In genomic region chr1:40879051-40879450, GRCm38 (mm10) we compare ENCODE assay signal across 9 mouse cellular contexts.
DNase-seq lines count a peak whose midpoint lies in the region; ATAC-seq lines count a peak whose summit lies in the region.
"Had no signal": no experiment of that assay in that cellular context is flagged by ENCODE, and none has a peak within 500 bp of the region (broad histone marks: within the 10 kb centered on the region; RNA-seq: fewer than 3 reads in every experiment).

No protein-coding gene starts in this region.

- H3K36me3 ChIP-seq in embryonic facial prominence, embryonic 10.5 days (replicated peaks) = no peaks in the 10 kb centered on the region
- no peaks in the 10 kb centered on the region for H3K36me3 ChIP-seq in limb, embryonic 10.5 days

- no peaks in the 10 kb centered on the region for H3K9me3 ChIP-seq in embryonic facial prominence, embryonic 10.5 days
- no peaks in the 10 kb centered on the region for H3K9me3 ChIP-seq in limb, embryonic 10.5 days (replicated peaks)

- ATAC-seq in cerebellum, adult (ENCODE audit: insufficient number of reproducible peaks, low FRiP score, low TSS enrichment) = no peak
- ATAC-seq in inflammation-experienced regulatory T-cells, adult 6 months = no peak

- no peak overlapping the region for H3K4me3 ChIP-seq in embryonic facial prominence, embryonic 10.5 days
- no peak overlapping the region for H3K4me3 ChIP-seq in limb, embryonic 10.5 days

- DNase-seq in cerebellum, adult 11 months = peak; percentile 4
- peak; percentile 72 for DNase-seq in testis, postnatal 10 days (ENCODE audit: low spot score)
- DNase-seq in testis, postnatal 14 days (ENCODE audit: low spot score) = no peak
- DNase-seq in embryonic facial prominence, embryonic 10.5 days (ENCODE audit: low spot score) = peak; percentile 69
- peak; percentile 28 to 74 for DNase-seq in kidney, adult 8-10 months
- DNase-seq in limb, embryonic 10.5 days (ENCODE audit: low spot score) = peak; percentile 73

- no peak overlapping the region for H3K27ac ChIP-seq in embryonic facial prominence, embryonic 10.5 days (replicated peaks)
- H3K27ac ChIP-seq in limb, embryonic 10.5 days = no peak overlapping the region
- H3K27ac ChIP-seq: macrophage had no signal

- WGBS in embryonic facial prominence, embryonic 10.5 days = 21% methylated on average over 9 of the region's 9 CpGs
- 18% methylated on average over 9 of the region's 9 CpGs for WGBS in limb, embryonic 10.5 days

- no peaks in the 10 kb centered on the region for H3K27me3 ChIP-seq in embryonic facial prominence, embryonic 10.5 days (replicated peaks; ENCODE audit: low read depth, poor library complexity, severe bottlenecking)
- H3K27me3 ChIP-seq in limb, embryonic 10.5 days (ENCODE audit: low read depth, poor library complexity, severe bottlenecking) = no peaks in the 10 kb centered on the region

- peaks cover 22% of the 10 kb centered on the region for H3K4me1 ChIP-seq in embryonic facial prominence, embryonic 10.5 days
- 0 out of 2 replicates have a peak, but pooled peaks cover 9% of the 10 kb centered on the region for H3K4me1 ChIP-seq in limb, embryonic 10.5 days
